Mouse (Mus musculus): Measurements from ENCODE around the gene Fgfr2. TPM values are rescaled to one million over a fixed set of nuclear protein-coding genes. Genes with fewer than 3 reads are reported as not detected.
"Not testable (repeated sequence)": the region's sequence is repeated elsewhere in the genome, so short reads cannot be mapped to it uniquely, and the experiment has no call there.

Fgfr2 gene
- total RNA-seq, 2 experiments from 2014 or later, result 44.0 to 52.8 TPM

GRCm38 (mm10) chr7:130606958-130607357 is 2516.2 kb downstream of the Fgfr2 start:
- no peak for DNase-seq (ENCODE audit: low spot score in 2 of 2)

DNA sequence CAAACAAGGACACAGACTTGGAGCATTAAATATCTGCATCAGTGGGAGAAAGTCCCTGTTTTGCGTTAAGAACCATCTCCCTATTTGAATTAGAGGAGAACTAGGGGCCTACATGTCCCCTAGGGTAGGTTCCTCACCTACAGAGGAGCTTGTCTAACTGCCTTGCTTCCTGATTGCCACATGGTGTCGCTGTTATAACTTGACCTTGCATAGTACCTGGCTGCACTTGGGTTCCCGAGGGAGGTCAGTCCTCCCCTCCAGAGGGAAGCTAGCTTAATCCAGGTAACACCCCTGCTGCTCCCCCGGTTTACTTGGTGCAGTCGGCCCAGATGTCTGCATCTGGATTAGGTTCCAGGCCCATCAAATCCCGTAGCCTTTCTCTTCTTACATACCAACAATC is 2518.0 kb downstream of the Fgfr2 start:
- DNase-seq (ENCODE audit: low spot score in 2 of 2), result no peak

DNA sequence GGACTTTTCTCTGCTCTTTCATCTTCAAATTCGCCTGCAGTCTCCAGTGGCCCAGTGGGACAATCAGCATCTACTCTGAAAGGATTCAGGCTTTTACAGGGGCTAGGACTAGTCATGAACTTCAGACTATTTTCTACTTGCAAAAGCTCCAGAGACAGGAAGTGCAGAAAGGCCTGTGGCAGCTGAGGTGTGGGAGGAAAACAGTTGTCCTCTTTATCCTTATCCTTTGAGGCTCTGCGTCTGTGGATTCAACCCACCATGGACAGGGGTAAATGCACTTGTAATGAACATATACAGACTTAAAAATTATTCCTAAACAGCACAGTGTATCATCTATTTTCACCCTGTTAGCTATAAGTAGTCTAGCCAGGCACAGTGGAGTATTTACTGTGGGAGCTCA is 2518.8 kb downstream of the Fgfr2 start:
- DNase-seq (ENCODE audit: low spot score in 2 of 2), result peak; percentile 43 to 45

DNA sequence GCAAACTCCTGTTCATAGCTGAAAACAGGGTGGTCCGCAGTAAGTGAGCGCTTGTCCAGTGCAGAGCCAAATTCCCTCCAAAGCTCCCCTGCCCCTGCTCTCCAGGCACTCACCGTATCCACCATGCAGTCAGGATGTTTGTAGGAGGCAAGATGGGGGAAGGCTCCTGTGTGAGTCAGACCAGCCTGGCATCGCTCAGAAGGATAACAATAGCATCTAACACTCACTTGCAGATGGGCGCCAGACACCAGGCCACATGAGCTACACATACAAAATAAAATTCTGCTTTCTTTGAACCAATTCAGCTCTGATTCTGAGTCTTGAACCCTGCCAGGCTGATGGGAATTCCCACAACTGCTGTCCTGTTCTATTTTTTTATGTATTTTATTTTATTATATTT is 2519.6 kb downstream of the Fgfr2 start:
- peak; percentile 60 to 75 for DNase-seq (ENCODE audit: low spot score in 2 of 2)

DNA sequence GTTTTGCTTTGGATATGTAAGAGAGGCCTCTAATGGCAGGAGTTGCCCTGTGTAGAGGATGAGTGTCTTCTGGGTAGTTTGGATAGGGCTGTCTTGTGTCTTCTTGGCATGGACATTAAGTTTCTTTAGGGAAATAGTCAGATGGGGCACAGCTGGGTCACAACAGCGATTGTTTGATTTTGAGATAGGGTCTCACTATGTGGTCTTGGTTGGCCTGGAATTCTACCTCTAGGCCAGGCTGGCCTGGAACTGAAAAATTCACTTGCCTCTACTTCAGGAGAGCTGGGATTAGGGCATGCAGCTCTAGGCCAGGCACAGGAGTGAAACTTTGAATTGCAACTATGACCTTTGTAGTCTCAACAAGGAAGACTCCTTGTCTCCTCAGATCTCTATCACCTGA is 2520.3 kb downstream of the Fgfr2 start:
- no peak for DNase-seq (ENCODE audit: low spot score in 2 of 2)

DNA sequence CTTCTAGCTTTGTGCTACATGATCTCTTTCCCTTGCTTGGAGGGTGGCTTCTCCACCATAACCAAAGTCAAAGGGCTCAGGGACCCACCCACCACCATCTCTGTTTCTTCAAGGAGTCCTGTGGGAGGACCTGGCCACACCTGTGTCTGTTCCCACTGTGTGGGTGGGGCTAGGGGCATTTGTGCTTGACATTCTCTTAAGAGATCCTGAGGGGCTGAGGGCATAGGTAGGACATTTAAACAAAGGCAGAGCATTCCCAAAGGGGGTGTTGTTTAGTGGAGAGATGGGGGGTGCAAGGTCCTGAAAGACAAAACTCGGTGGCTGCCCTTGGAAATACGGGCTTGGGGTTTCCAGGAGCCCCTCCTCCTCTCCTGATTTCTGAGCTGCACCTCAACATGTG is 2522.6 kb downstream of the Fgfr2 start:
- DNase-seq (ENCODE audit: low spot score in 2 of 2), result no peak

DNA sequence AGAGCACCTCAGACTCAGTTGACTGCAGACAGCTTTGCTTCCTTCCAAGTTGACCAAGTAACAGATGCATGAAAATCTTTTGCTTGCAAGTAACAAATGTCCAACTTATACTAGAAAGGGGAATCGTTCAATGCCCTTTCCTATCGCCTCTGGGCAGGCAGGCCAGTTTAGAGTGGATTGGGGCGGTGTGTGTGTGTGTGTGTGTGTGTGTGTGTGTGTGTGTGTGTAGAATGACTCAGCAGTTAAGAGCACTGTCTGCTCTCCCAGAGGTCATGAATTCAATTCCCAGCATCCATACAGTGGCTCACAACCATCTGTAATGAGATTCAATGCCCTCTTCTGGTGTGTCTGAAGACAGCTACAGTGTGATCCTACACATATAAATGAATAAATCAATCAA is 2523.1 kb downstream of the Fgfr2 start:
- no peak for DNase-seq (ENCODE audit: low spot score in 2 of 2)

GRCm38 (mm10) chr7:130597546-130597945 is 2525.6 kb downstream of the Fgfr2 start:
- no peak for DNase-seq (ENCODE audit: low spot score in 2 of 2)

GRCm38 (mm10) chr7:130596079-130596855 is 2526.9 kb downstream of the Fgfr2 start:
- not testable (repeated sequence) for DNase-seq (ENCODE audit: low spot score in 2 of 2)

DNA sequence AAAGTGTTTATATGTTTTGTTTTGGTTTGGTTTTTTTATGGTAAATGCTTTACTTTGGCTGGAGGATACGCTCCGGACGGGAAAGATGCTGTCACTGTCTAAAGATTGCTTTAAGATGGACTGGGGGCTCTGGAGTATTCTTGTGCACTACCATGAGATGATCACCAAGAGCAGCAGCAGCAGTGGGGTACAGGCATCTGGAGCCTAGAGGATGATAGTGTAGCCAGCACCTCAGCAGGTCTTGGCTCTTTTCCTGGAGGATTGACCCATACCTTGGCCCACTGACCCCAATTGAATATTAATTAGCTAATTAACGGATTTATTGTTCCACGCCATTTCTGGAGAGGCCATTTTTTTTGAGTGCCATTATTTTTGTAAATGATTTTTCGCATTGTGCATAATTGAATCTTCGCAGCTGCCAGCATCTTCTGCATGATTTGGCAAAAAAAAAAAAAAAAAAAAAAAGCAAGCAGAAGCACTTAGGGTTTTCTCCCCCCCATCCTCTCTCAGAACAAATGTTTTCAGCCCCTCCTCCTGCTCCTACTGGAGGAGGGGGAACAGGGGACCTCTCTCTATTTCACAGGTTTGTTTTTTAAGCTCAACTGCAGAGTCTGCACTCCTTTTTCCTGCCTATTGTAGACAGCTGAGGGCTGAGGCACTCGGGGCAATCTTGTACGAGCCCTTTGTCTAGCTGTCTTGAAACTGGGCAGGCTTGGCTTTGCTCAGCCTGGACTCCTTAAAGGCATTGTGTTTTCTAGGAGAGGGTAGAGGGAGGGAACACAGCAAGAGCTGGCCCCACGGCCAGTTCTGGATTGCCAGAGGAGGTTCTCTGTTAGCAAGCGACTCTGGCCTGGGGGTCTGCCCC is 2529.5 kb downstream of the Fgfr2 start:
- not testable (repeated sequence) for DNase-seq (ENCODE audit: low spot score in 2 of 2)

DNA sequence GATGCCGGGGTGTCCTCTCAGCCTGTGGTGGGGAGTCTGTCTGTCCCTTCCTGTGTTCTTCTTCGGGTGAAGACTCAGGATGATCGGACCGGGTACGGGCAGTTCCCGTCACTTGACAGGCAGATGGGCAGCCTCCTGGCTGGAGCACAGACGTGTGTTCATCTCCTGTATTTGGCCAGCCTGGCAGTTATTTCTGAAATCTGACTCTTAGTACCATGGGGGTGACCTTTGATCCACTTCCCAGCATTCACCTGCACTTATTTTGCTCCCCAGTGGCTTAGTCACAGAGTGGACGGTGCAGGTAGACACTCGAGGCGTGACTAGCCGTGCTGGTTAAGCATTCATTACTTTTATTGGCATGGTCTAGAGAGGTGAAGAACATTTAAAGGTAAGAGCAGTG is 2530.2 kb downstream of the Fgfr2 start:
- DNase-seq (ENCODE audit: low spot score in 2 of 2), result not testable (repeated sequence)

- DNase-seq (ENCODE audit: low spot score in 2 of 2), result no peak
Observed at GRCm38 (mm10) chr7:130590845-130591437, 2532.2 kb downstream of the Fgfr2 start.

- no peak for DNase-seq (ENCODE audit: low spot score in 2 of 2)
Observed at GRCm38 (mm10) chr7:130590081-130590828, 2532.9 kb downstream of the Fgfr2 start.

DNA sequence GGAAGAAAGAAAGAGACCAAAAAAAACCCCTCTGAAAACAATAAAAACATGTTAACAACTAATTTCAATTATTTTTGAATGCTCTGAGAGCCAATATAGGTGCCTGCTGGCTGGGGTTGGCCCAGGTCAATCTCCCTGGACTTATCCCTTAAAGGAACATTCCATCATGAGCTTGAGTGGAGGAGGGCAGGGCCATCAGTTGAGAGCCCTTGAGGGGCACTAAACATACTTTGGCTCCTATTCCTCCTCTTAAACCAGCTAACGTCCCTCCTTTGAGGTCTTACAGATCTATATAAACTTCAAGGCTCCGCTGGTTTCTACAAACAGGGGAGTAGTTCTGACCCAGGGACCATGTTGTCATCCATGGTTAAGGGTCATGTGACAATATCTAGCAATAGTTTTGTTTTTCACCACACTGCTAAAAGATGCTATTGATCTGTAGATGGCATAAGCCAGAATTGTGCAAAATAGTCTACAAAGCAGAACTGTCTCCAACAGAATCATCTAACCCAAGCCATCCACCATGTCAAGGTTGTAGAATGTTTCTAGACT is 2536.6 kb downstream of the Fgfr2 start:
- DNase-seq (ENCODE audit: low spot score in 2 of 2), result no peak

DNA sequence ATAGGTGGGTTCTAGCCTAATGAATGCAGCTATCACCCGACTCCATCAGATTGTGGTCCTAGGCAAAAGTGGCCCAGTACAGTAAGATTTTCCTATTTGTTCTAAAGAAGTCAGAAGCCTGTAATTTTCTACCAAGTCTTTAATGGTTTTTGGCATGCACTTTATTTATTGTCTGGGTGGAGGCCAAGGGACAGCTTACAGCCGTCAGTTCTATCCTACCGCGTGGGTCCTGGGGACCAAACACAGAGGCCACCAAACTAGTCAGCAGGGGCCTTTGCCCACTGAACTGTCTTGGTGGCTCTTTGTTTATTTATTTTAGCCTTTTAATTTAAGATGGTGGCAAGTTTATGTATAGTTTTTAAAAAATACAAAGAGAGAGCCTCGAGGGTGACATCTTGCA is 2544.5 kb downstream of the Fgfr2 start:
- no peak for DNase-seq (ENCODE audit: low spot score in 2 of 2)

DNA sequence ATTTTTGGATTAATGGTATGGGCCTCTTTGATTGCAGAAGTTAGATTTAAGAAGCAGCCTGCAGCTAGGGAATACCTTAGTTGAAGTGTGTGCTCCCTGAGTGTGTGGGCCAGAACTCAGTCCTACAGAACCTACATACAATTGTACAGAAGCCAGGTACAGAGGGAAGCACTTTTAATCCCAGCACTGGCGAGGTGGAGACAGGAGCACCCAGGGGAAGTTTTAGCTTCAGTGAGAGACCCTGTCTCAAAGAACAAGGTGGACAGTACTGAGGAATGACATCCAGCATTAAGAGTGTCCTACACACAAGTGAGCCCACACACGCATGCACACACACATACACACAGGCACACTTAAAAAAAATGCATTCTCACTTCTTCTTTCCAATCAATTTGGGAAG is 2545.1 kb downstream of the Fgfr2 start:
- DNase-seq (ENCODE audit: low spot score in 2 of 2), result no peak

DNA sequence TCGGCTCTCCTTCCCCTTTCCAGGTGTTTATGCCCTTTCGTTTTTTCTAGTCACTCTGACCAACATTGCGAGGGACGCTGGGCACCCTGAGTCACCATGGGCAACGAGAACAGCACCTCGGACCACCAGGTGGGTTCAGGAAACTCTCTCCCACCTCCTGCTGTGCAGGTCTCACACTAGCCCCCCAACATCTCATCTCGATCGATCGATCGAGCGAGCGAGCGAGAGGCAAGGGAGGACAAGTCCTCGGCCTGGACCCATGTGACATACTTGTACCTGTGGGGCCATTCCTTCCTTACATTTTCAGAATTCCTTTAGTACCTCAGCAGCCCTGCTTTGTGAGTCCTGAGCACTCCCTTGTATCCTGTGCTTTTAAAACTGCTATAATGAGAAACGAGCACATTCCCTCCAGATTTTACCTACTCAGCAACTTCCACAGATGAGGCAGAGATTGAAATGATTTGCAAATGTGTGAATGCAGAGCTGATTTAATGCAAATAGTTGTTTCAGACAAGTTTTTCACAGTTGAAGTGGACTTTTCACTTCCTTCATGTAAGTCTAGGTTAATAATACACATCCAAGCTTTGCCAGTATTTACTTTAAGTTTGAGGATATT is 2545.7 kb downstream of the Fgfr2 start, which contains the start of gene Tacc2:
Gene Tacc2 (plus strand): TSS at position 51 of the 616 bp plus-strand sequence.
- no peak for DNase-seq (ENCODE audit: low spot score in 2 of 2)

DNA sequence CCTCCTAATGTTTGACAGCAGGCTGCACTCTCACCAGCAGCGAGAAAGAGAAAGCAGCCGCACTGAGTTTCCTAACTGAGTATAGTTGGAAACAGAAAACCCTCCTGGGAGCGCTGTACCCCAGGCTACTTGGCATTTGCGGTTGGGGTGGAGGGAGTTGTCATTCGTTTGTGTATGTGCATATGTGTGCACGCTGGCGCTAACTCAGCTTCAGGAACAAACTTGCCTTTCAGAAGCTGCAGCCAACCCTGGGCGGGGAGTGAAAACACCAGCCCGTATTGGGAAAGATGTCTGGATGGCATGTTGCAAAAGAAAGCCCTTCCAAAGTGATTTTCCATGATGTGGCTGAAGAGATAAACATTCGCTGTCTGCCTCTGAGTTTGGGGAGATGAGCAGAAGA is 2546.2 kb downstream of the Fgfr2 start:
- peak in 1 of 2 experiments; percentile 6 for DNase-seq (ENCODE audit: low spot score in 2 of 2)

GRCm38 (mm10) chr7:130574211-130574991 is 2548.7 kb downstream of the Fgfr2 start:
- no peak for DNase-seq (ENCODE audit: low spot score in 2 of 2)

- DNase-seq (ENCODE audit: low spot score in 2 of 2), result no peak
Observed at GRCm38 (mm10) chr7:130573746-130574145, 2549.4 kb downstream of the Fgfr2 start.

Measured in left cerebral cortex, adult 18-20 months (tissue).